Mouse (Mus musculus): ENCODE results near the gene Mpc1. TPM values are rescaled to one million over a fixed set of nuclear protein-coding genes. Genes with fewer than 3 reads are reported as not detected.
"Not testable (repeated sequence)": the region's sequence is repeated elsewhere in the genome, so short reads cannot be mapped to it uniquely, and the experiment has no call there.

Gene Mpc1
- polyA plus RNA-seq, 1 experiment from 2014 or later, result 297 TPM

DNA sequence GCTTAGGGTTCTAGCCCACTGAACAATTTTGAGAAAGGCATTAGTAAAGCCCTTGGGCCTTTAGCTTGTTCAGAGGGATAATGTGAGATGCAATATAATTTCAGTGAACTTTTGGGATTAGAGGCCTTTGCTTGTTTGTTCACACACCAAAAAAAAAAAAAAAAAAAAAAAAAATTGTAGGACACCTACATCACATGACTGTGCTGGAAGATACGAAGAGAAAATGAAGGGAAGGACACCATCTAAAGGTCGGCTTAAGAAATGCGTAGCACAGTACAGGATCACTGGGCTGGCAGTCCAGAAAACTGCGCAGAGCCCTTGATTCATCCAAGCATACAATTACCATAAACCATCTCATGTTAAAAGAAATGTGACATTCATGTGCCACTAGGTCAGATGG lies 18.8 kb downstream of the Mpc1 start:
- Histone ChIP-seq H3K4me3 (no peak overlapping the region), H3K9me3 (replicated peaks) (no peaks in the 10 kb centered on the region), H3K4me1 (replicated peaks) (0 out of 2 replicates have a peak, but pooled peaks cover 2% of the 10 kb centered on the region), H3K27me3 (no peaks in the 10 kb centered on the region), H3K36me3 (no peaks in the 10 kb centered on the region), H3K9ac (no peak overlapping the region), H3K4me2 (no peak overlapping the region), H3K27ac (no peak overlapping the region)
- ATAC-seq (replicated peaks; ENCODE audit: insufficient number of reproducible peaks, insufficient read depth, low FRiP score, low read depth), result no peak
- WGBS, result 66% methylated on average over 4 of the region's 4 CpGs

DNA sequence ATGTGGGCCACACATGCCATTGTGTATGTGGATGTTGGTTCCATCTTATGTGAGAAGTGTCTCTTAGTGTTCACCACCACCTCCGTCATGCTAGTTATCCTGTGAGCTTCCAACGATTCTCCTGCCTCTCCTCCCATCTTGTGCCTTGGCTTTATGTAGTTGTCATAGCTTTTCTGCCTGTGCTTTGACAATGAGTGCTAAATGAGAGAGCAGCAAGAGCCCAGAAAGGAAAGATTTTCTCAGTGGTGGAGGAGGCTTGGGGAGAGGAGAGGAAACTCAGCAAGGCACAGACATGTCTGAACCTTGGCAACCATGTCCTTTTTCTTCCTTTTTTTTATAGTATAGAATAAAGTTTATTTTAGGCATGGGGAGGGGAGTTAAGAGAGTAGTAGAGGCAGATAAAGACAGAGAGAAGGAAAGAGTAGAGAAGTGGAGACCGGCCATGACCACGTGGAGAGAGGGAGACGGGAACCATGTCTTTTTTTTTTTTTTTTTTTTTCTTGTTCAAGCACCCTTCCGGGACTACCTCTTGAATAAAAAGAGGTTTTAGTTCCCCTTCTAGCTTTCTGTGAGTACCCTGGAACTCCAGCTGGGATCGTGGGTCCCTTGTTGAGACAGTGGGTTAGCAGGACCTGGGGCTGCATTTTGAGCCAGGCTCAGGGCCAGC lies 20.2 kb downstream of the Mpc1 start:
- ATAC-seq (replicated peaks; ENCODE audit: insufficient number of reproducible peaks, insufficient read depth, low FRiP score, low read depth), result no peak
- no peak overlapping the region for H3K4me2 ChIP-seq

DNA sequence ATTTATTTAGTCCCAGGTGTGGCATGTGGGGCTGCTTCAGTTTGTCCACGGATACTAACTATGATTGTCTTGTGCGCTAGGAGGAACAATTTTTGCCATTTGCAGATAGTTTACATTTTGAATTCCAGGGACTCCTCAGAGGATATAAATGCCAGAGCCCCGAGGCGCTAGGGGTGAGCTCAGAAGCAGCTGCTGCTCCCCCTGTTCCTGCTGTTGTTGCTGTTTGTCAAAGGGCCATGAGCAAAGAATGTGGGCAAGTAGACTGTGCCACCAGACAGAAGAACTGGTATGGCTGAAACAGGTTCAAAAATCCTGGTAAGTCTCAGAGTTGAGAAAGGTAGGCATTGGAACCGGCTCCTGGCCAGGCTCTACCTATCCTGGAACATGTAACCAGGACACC lies 21.0 kb downstream of the Mpc1 start:
- no peaks in the 10 kb centered on the region for H3K36me3 ChIP-seq
- no peak overlapping the region for H3K27ac ChIP-seq
- H3K9ac ChIP-seq, result no peak overlapping the region
- WGBS, result 65% methylated on average over 5 of the region's 5 CpGs
- no peaks in the 10 kb centered on the region for H3K9me3 ChIP-seq (replicated peaks)
- H3K4me1 ChIP-seq (replicated peaks), result 0 out of 2 replicates have a peak, but pooled peaks cover 2% of the 10 kb centered on the region
- no peak for ATAC-seq (replicated peaks; ENCODE audit: insufficient number of reproducible peaks, insufficient read depth, low FRiP score, low read depth)
- no peaks in the 10 kb centered on the region for H3K27me3 ChIP-seq
- H3K4me2 ChIP-seq, result no peak overlapping the region
- H3K4me3 ChIP-seq, result no peak overlapping the region

More for the DNA sequence above, 20.2 kb downstream of the Mpc1 start:
- no peaks in the 10 kb centered on the region for H3K36me3 ChIP-seq
- no peaks in the 10 kb centered on the region for H3K27me3 ChIP-seq
- H3K9me3 ChIP-seq (replicated peaks), result no peaks in the 10 kb centered on the region
- H3K27ac ChIP-seq, result no peak overlapping the region
- WGBS, result 71% methylated on average over 7 of the region's 7 CpGs
- no peak overlapping the region for H3K9ac ChIP-seq
- 0 out of 2 replicates have a peak, but pooled peaks cover 2% of the 10 kb centered on the region for H3K4me1 ChIP-seq (replicated peaks)
- no peak overlapping the region for H3K4me3 ChIP-seq

DNA sequence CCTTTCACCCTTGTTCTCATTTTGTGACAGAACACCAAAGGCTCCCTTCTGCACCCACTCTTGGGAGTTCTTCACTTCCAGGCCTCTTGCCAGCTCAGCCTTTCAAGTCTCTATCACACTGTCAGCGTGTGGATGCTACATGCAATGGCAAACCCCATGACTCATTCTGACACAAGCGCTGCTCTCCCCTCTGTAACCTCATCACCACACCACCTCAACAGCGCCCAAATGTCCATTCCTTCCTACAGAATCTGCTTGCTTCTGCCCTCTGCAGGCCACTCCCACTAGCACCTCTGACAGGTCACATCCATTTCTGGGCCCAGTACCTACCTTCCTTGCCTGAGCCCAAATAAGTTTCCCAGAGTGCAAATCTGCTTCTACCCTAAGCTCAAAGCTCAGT lies 23.1 kb downstream of the Mpc1 start:
- Histone ChIP-seq H3K9me3 (replicated peaks) (no peaks in the 10 kb centered on the region), H3K36me3 (no peaks in the 10 kb centered on the region), H3K9ac (no peak overlapping the region), H3K27me3 (no peaks in the 10 kb centered on the region), H3K4me1 (replicated peaks) (0 out of 2 replicates have a peak, but pooled peaks cover 2% of the 10 kb centered on the region), H3K27ac (no peak overlapping the region), H3K4me2 (no peak overlapping the region), H3K4me3 (no peak overlapping the region)
- WGBS, result 17% methylated on average over 3 of the region's 3 CpGs
- ATAC-seq (replicated peaks; ENCODE audit: insufficient number of reproducible peaks, insufficient read depth, low FRiP score, low read depth), result 0 out of 2 replicates have a peak, but pooled peaks have one; percentile 47

DNA sequence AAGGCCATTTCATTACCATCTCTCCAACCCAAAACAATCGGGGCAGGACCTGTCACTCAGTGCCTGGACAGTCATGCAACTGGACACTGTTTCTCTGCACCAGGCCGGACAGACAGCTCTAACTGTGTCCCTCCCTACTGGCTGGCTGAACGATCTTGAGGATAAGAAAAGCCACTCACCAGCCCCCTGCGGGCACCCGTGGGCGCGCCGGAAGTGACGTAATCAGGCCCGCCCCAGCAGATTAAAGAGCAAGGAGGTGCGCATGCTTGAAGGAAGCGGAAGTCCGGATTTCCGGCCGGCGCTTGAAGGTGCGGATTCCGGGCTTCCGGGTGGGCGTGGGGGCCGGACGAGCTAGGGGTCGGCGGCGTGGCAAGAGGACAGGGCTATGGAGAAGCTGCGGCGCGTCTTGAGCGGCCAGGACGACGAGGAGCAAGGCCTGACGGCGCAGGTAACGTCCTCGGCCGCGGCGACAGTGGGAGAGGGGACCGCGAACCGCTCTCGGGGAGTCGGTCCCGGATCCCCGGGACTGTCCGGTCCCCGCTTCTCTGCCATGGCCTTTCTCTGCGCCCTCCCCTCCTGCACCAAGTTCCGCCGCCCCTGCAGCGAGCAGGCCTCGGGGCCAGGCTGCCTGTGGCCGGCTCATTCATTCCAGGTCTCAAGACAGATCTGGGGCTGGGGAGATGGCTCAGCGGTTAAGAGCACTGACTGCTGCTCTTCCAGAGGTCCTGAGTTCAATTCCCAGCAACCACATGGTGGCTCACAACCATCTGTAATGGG lies 28.3 kb downstream of the Mpc1 start, which contains the start of gene Sft2d1:
Gene Sft2d1 (plus strand): TSS at position 265 of the 777 bp plus-strand sequence.
- Histone ChIP-seq H3K4me1 (replicated peaks) (peaks cover 17% of the 10 kb centered on the region), H3K9me3 (replicated peaks) (no peaks in the 10 kb centered on the region), H3K36me3 (no peaks in the 10 kb centered on the region), H3K27ac (peak within 1 kb of the TSS; percentile 61), H3K9ac (peak within 1 kb of the TSS; percentile 76), H3K4me2 (peak within 1 kb of the TSS; percentile 70), H3K4me3 (peak within 1 kb of the TSS; percentile 67), H3K27me3 (no peaks in the 10 kb centered on the region)
- under 1% methylated on average over 54 of the region's 54 CpGs for WGBS
- ATAC-seq (replicated peaks; ENCODE audit: insufficient number of reproducible peaks, insufficient read depth, low FRiP score, low read depth), result peak; percentile 88

DNA sequence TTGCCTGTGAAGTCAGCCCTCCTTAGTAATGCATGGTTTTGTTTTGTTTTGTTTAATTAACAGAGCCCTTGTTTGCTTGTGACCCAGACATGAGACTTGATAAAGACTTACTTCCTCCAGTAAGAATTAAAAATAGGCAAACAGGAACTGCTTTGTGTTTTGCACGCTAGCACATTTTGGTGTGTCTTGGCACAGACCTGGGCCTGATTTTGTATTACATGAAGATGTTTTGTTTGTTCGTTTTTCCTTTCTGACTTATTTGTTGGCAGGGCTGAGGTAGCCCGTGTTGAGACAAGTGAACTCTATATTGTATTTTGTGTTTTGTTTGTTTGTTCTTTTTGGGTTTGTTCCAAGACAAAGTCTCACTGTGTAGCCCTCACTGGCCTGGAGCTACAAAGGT lies 29.0 kb downstream of the Mpc1 start:
- Histone ChIP-seq H3K4me3 (peak overlapping the region; percentile 67), H3K36me3 (no peaks in the 10 kb centered on the region), H3K4me2 (peak overlapping the region; percentile 70), H3K9ac (peak overlapping the region; percentile 76), H3K27ac (no peak overlapping the region), H3K4me1 (replicated peaks) (peaks cover 17% of the 10 kb centered on the region), H3K27me3 (no peaks in the 10 kb centered on the region), H3K9me3 (replicated peaks) (no peaks in the 10 kb centered on the region)
- WGBS, result 35% methylated on average over 3 of the region's 3 CpGs
- ATAC-seq (replicated peaks; ENCODE audit: insufficient number of reproducible peaks, insufficient read depth, low FRiP score, low read depth), result no peak

DNA sequence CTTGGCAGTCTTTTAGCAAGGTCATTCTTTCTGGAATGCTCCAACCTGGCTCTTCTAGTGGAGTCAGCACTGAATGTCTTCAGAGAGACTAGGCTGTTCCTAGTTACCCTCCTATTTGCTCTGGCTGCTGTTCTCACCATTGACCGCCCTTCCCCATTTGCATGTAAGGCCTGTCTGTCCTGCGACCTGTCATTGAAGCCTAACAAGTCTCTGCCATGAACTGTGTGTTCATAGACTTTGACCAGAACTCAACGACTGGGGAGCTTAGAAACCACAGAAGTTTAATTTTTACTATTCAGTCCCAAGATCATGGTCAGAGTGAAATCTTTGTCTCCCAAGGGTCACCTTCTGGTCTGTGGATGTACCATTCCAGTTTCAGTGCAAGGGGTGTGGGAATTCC lies 31.3 kb downstream of the Mpc1 start:
- Histone ChIP-seq H3K9me3 (replicated peaks) (no peaks in the 10 kb centered on the region), H3K27ac (no peak overlapping the region), H3K27me3 (no peaks in the 10 kb centered on the region), H3K4me1 (replicated peaks) (peaks cover 17% of the 10 kb centered on the region), H3K4me3 (no peak overlapping the region), H3K4me2 (no peak overlapping the region), H3K36me3 (no peaks in the 10 kb centered on the region), H3K9ac (no peak overlapping the region)
- 86% methylated on average over 3 of the region's 3 CpGs for WGBS
- ATAC-seq (replicated peaks; ENCODE audit: insufficient number of reproducible peaks, insufficient read depth, low FRiP score, low read depth), result no peak

DNA sequence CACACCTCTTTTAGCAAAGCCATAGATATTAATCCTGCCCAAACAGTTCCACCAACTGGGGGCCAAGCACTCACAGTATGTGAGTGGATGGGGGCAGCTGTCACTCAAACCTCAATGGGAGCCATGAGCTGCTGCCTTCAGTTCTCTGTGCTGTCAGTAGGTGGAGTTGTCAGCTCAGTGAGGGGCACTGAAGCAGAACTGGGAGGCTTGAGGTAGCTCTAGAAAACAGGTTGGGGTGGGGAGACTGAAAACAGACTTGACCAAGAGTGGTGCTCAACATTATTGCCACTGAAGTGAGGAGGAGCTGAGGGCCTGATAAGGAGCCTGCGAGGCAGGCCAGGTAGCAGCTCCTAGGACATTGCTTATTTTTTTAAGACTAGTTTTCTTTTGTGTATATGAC lies 33.5 kb downstream of the Mpc1 start:
- WGBS, result 86% methylated on average over 1 of the region's 1 CpGs
- Histone ChIP-seq H3K9me3 (replicated peaks) (no peaks in the 10 kb centered on the region), H3K27me3 (no peaks in the 10 kb centered on the region), H3K9ac (no peak overlapping the region), H3K4me2 (no peak overlapping the region), H3K4me1 (replicated peaks) (peaks cover 17% of the 10 kb centered on the region), H3K4me3 (no peak overlapping the region), H3K36me3 (no peaks in the 10 kb centered on the region; the same call in 1 of the 2 replicates), H3K27ac (no peak overlapping the region)
- ATAC-seq (replicated peaks; ENCODE audit: insufficient number of reproducible peaks, insufficient read depth, low FRiP score, low read depth), result no peak

DNA sequence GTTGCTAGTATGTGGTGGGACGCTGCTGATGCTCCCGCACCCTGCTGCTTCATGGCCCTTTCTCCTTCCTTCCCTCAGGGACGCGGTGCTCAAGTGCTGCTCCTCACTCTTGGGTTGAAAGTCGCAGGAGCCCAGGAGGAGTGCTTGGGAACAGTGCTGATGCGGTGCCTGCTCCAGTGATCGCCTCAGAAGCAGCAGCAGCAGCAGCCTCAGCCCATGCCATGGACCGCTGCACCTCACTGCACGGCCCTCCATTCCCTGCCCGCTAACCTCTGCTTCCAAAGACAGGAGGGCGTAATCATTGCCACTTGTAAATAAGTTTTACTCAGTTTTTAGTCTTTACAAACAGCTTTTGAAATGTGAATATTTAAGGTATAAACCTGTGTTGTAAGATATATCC lies 44.2 kb downstream of the Mpc1 start:
- not testable (repeated sequence) for ATAC-seq (replicated peaks; ENCODE audit: insufficient number of reproducible peaks, insufficient read depth, low FRiP score, low read depth); H3K9me3 ChIP-seq (replicated peaks); H3K4me2 ChIP-seq; H3K27ac ChIP-seq; H3K36me3 ChIP-seq; H3K9ac ChIP-seq; H3K4me3 ChIP-seq; H3K27me3 ChIP-seq; H3K4me1 ChIP-seq (replicated peaks)
- WGBS, result 91% methylated on average over 10 of the region's 11 CpGs

DNA sequence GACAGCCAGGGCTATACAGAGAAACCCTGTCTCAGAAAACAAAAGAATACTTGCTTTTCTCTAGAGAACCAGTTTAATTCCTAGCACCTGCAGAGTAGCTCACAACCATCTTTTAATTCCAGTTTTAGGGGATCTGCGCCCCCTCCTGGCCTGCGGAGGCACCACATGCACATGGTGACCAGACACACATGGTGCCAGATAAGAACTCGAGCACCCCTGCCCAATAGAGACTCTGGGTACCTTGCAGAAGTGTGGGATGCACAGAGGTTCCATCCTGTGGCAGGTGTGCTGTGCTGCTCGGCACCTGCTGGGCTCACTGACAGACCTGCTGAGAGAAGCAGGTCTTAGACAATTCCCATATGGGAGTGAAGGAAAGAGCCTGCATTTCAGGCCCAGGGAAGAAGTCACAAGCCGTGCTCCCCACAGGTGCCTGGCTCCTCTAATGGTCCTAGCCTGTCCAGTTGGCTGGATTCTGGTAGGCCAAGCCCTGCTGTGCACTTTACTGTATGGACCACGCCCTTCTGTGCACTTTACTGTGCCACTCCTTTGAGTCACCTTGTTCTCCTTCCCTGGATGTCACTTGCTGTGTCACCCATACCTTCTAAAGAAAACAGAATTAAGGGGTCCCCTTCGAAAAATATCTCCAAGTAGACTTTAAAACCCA lies 45.9 kb downstream of the Mpc1 start:
- Histone ChIP-seq H3K27me3 (no peaks in the 10 kb centered on the region), H3K9ac (no peak overlapping the region), H3K4me1 (replicated peaks) (no peaks in the 10 kb centered on the region), H3K9me3 (replicated peaks) (no peaks in the 10 kb centered on the region), H3K4me2 (no peak overlapping the region), H3K4me3 (no peak overlapping the region), H3K27ac (no peak overlapping the region), H3K36me3 (0 out of 2 replicates have a peak, but pooled peaks cover 8% of the 10 kb centered on the region)
- no peak for ATAC-seq (replicated peaks; ENCODE audit: insufficient number of reproducible peaks, insufficient read depth, low FRiP score, low read depth)
- WGBS, result 67% methylated on average over 7 of the region's 7 CpGs

DNA sequence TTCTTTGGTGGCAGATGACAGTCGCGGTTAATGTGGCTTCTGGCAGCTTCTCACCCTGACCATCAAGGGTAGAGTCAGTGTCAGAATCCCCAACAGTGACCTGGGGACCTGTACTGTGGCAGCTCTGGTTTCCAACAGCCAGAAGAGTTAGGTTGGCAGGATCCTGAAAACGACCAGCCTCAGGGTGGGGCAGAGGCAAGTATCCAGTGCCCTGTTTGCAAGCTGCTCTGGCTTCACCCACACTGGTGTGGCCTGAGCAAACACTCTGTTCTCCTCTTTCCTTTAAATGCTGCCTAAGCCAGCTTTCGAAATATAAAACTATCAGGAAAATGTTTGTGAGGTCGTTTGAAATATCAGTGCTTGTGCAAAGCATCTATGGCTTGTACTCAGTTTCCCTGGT lies 47.9 kb downstream of the Mpc1 start:
- ATAC-seq (replicated peaks; ENCODE audit: insufficient number of reproducible peaks, insufficient read depth, low FRiP score, low read depth), result no peak
- Histone ChIP-seq H3K4me1 (replicated peaks) (no peaks in the 10 kb centered on the region), H3K9me3 (replicated peaks) (no peaks in the 10 kb centered on the region), H3K27me3 (no peaks in the 10 kb centered on the region), H3K4me2 (no peak overlapping the region), H3K4me3 (no peak overlapping the region), H3K27ac (no peak overlapping the region), H3K36me3 (0 out of 2 replicates have a peak, but pooled peaks cover 8% of the 10 kb centered on the region), H3K9ac (no peak overlapping the region)
- 62% methylated on average over 5 of the region's 5 CpGs for WGBS

All from heart, embryonic 15.5 days (tissue).